Mouse (Mus musculus) CD4-positive helper T cell, adult 2 months (primary cell): ENCODE measurements at regions not wholly inside any gene's neighbourhood (a gene's known extent, or its start where the extent isn't known, plus 50 kb on each side); places are given as distances from the start of the nearest gene placed in this dataset.

Source experiments
- DNase-seq: peaks from one replicate; pipeline ENCODE4 v3.0.0-alpha.2; 2012; ENCODE audit warnings: low read depth, missing footprints, low spot score

DNA sequence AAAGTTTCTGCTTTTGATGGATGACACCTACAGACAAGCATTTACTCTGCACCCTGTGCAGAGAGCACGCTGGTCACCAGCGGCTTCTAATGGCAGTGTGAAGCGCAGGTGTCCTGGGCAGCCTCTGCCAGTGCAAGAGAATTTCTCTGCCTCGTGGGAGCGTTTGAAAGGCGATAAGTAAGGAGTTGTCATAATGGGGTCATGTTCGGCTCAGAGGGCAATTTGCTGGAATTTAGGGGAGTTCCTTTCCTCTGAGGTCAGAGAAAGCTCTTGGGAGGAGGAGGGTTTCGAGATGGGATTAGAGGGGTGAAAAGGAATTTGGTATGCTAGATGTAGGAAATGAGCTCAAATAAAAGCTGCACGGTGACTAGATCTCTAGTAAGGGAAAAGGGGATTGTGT lies 144.5 kb downstream of the Ttc32 start:
- DNase-seq: no peak

DNA sequence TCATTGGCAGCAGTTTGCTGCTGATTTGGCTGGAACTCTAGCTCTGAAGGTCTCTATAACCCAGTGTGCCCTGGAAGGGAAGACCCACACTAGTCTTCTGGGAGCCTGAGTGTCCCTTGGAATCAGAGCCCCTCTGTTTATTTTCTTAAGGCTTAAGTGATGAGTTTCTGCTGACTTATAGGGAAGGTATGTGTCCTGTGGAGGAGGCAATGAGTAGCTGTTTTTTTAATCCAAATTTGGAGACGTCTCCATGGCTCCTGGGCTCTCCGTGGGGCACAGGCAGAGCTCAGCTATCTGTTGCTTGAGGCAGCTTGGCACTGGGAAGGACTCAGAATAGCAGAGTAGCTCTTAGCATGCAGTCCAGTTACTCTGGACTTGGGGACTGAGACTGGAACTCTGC lies 146.4 kb downstream of the Ttc32 start:
- DNase-seq: no peak

DNA sequence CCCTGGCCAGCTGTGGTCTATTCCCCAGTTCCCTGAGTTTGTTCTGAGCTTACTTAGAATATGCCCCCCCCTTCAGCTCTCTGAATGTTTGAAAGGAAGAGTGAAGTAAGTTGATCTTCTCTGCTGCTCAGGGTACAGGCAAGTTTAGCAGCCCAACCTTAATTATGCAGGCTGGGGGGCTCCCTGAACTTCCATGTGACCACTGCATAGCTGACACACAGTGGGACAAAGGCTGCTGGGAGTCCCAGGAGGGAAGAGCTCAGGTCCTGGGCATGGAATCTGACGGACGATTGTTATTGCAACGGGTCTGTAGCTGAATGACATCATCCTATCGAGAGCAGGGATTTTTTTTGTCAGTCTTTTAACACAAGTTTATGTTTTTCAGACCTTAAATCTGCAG lies 148.8 kb downstream of the Ttc32 start:
- DNase-seq: peak; percentile 5

DNA sequence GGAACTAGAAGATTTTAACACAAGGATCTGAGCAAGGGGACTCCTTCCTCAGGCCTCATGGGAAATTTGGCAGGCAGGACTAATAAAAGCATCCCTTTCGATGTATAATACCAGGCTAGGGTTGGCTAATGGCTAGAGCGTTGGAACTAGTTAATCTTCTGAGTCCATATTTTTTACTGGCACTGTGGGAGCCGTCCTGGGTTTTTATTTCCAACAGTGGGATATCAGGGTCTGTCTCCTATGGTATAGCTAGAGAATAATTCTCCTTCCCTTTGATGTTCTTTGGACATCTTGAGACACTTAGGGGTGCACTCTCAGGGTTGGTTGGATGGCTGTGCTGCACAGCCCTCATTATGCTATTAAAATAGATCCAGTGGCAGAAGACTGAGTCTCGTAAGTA lies 150.9 kb downstream of the Ttc32 start:
- no peak for DNase-seq

GRCm38 (mm10) chr12:9191721-9192120 lies 161.9 kb downstream of the Ttc32 start:
- DNase-seq: no peak

DNA sequence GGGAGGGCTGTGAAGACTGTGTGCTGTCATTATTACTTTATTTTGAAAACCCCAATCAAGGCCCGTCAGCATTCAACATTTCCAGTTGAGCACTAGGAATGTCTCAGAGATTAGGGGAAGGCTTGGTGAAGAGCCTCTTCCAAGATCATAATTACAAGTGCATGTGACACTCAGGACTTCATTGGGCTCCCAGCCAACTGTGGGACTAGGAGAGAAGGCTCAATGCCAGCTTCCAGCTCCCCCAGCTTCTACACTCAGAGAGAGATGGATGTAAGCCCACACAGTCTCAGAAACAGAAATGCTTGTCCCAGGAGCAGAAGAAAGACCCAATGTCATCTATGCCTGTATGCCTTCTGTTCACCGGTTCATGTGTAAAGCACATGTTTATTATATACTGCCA lies 169.5 kb downstream of the Ttc32 start:
- no peak for DNase-seq

- DNase-seq: no peak
Measured at GRCm38 (mm10) chr12:9212211-9212610, 182.4 kb downstream of the Ttc32 start.

DNA sequence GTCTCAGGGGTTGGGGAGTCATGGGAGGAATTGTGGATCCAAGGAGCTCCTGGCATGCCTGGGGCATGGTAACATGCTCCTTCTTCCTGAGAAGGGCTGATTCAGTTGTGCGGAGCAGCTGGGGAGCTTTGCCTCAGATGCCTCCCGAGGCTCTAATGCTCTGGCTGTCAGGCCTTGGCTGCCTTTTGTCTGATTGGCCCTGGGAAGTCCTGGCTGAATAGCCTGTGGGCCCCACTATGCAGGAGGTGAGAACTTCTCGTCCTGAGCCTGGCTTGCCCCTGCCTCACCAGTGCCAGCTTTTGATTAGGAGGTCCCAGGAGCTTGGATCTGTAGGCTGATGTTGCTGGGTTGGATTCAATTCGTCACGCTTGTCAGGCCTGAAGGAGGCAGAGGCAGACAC lies 195.2 kb downstream of the Ttc32 start:
- no peak for DNase-seq

GRCm38 (mm10) chr12:9227901-9228300 lies 198.1 kb downstream of the Ttc32 start:
- no peak for DNase-seq

DNA sequence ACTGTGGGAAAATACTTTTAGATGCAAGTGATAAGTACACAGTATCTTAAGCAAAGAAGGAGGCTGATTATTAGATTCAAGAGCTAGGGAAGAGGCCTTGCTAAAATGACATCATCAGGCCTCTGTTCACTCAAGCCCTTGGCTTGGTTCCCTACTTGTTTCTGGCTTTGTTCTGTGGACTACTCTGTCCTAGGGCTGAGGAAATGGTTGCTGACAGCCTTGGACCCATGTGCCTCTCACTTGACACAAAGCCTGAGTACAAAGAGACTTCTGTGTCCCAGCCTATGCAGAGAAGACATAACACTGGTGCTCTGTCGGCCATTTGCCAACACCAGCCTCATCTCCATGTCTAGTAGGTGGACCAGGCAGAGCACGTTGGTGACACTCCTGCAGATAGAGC lies 198.7 kb downstream of the Ttc32 start:
- DNase-seq: no peak

- DNase-seq: no peak
Measured at GRCm38 (mm10) chr12:9229981-9230380, 200.2 kb downstream of the Ttc32 start.

- no peak for DNase-seq
Measured at GRCm38 (mm10) chr12:9230576-9230975, 200.8 kb downstream of the Ttc32 start.

- DNase-seq: no peak
Measured at GRCm38 (mm10) chr12:9232431-9232830, 202.6 kb downstream of the Ttc32 start.

DNA sequence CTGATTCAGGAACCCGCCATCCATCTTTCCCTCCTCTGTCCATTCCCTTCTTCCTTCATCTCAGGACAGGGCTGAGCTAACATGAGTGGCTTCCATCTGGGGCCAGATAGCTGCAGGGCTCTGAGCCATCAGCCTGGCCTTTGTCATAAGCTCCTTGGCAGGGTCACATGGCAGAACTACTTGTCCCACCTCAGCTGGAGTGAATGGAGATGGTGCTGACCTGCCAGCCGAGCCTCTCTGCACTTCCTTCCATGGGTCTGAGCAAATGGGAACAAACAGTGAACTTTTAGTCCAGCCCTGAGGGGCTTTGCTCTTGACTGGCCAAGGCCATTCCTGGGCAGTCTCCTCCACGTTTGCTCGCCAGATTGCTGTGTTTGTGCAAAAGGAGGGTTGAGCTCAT lies 206.1 kb downstream of the Ttc32 start:
- no peak for DNase-seq

- no peak for DNase-seq
Measured at GRCm38 (mm10) chr12:9237538-9237937, 207.7 kb downstream of the Ttc32 start.

GRCm38 (mm10) chr12:9237955-9238354 lies 208.2 kb downstream of the Ttc32 start:
- DNase-seq: no peak

DNA sequence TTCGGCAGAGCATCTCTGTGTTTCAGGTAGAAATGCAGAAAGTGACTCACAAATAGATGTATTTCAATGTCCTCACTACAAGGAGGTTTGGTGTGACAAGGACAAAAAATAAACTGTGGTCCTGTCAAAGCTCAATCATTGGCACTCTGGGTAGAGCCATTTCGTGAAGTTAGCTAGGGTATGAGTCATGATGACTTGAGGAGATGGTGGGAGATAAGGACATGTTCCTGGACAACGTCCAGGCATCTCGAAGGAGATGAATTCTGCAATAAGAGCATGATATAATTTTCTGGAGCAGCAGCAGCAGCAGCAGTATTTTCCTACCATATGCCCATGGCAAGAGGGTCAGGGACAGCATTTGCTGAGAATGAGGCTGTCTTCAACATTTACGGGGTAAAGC lies 217.7 kb downstream of the Ttc32 start:
- DNase-seq: no peak

DNA sequence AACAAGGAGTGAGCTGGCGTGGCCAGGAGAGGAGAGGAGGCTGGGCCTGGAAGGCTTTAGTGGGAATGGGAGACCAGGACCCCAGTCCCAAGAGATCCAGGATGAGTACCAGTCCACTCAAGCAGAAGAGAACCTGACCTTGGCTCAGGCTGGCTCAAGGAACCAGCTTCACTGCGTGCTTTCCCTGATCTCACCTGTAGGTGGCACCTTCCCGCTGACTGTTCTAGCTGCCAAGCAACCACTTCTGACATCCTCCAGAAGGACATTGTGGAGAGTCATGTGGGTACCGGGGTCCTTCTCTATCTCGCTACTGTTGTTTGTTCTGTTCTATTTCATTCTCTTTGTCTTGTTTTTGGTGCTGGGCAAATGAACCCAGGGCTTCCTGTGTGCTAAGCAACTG lies 222.0 kb downstream of the Ttc32 start:
- DNase-seq: no peak

DNA sequence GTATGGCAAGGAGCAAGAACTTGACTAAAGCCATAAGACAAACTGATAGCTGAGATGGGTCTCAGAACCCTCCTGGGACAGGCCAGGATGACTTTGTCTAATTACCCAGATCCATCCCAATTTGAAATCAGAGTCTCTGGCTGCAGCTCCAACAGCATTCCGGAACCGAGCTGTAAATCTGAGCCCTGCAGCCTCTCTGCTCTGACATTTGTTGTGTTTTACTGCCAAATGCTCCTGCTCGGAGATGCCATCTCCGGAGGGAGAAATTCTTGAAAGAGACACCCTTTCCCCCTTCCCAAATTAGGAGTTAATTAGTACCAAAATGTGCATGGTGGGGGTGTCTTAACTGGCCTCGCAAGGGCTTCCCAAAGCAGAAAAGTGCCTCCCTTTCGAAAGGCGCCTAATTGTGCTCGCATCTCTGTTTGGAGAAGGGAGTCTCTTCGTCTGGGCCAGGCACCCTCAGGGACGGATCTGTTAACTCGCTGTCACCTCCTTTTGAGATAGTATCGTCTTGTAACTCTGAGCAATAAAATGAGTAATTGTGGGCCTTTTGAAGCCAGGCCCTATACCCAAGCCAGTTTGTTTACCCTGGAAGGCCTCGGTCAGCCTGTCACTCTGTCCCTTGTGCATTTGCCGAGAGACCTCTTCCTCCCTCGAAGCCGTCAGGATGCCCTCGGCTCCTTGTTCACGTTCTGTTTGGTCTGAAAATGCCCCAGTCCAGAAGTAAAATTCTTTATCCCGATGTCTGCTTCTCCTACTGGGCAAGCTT lies 223.7 kb downstream of the Ttc32 start:
- no peak for DNase-seq

GRCm38 (mm10) chr12:9254301-9254860 lies 224.6 kb downstream of the Ttc32 start:
- DNase-seq: no peak

DNA sequence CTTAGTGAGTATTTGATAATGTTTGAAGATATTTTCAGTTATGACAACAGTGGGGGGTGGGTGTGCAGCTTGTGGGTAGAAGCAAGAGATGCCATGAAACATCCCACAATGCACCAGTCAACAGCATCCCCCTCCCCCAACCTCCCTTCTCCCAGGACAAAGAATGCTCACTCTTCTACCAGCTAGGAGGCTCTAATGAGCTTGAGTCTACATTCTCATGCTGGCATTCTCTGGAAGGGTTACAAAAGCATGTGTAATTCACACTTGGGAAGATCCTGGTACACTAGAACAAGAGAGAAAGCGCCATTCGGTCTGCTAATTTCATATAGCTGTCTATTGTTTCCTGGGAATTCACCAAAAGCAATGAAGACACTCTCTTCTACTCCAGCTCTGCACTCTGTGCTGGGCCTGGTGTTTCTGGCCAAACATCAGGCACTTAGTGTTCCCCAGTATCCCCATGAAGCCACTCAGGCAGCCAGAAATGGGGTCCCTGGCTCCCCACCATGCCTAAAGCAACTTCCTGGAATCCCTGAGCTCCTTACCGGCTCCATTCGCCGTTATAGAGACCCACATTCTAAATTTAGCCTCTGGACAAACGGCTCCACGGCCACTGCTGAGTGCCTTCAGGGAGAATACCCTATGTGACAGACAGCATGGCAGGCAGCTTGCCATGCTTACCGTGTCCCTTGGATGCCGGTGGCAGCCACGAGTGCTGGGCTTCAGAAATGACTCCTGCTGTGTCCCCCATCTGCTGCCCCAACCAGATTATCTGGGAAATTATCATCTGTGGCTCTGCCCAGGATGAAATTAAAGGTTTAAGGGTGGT lies 226.1 kb downstream of the Ttc32 start:
- DNase-seq: no peak

DNA sequence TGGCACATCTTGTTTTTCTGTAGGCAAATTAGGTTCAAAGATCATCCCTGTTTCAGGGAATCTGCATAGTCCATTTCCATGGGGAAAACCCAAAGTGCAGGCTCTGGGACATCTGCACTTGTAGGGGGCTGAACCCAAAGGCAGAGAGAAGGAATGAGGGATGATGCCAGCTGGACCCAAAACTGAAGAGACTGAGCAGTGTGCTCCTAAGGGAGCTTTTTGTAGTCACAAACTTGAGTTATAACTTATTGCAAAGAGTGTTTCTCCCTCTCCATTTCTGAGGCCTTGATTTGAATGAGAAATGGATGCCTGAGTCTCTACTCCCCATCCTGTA lies 226.7 kb downstream of the Ttc32 start:
- no peak for DNase-seq

GRCm38 (mm10) chr12:9258221-9258620 lies 228.4 kb downstream of the Ttc32 start:
- DNase-seq: no peak
